Mouse (Mus musculus) forebrain, embryonic 12.5 days (tissue): ENCODE results near the gene Pik3ip1. TPM values are rescaled to one million over a fixed set of nuclear protein-coding genes. Genes with fewer than 3 reads are reported as not detected.

ENCODE experiments used
- polyA plus RNA-seq: library from polyadenylated mRNA; unstranded; fragments of >200 nt; fragmentation: Nextera tagmentation; extraction: Ambion mirVana; gene quantifications from 2 replicates; pipeline ENCODE4 v1.2.1, GENCODE M21; 2016

Gene Pik3ip1
- polyA plus RNA-seq, 1 experiment from 2014 or later: 12.8 TPM

Other genes with a start within 250 kb of the Pik3ip1 start
- 16.8 and 17.8 TPM in 2 replicates for gene Sfi1, start 136.9 kb upstream of the Pik3ip1 start, polyA plus RNA-seq
- gene Eif4enif1, start 128.0 kb upstream of the Pik3ip1 start, polyA plus RNA-seq: 58.1 TPM in 2 replicates
- gene Drg1, start 64.0 kb upstream of the Pik3ip1 start, polyA plus RNA-seq: 268 and 271 TPM in 2 replicates
- gene Patz1, start 41.5 kb upstream of the Pik3ip1 start, polyA plus RNA-seq: 126 and 128 TPM in 2 replicates
- 79.4 and 79.8 TPM in 2 replicates for gene Limk2, start 78.8 kb downstream of the Pik3ip1 start, polyA plus RNA-seq
- 42.4 and 43.2 TPM in 2 replicates for gene Rnf185, start 122.0 kb downstream of the Pik3ip1 start, polyA plus RNA-seq
- 0.59 and 0.64 TPM in 2 replicates for gene Pla2g3, start 157.9 kb downstream of the Pik3ip1 start, polyA plus RNA-seq
- 0.49 and 0.52 TPM in 2 replicates for gene Inpp5j, start 174.4 kb downstream of the Pik3ip1 start, polyA plus RNA-seq
- gene Selenom, start 184.3 kb downstream of the Pik3ip1 start, polyA plus RNA-seq: 49.7 and 51.0 TPM in 2 replicates
- 36.2 and 38.0 TPM in 2 replicates for gene Smtn, start 210.2 kb downstream of the Pik3ip1 start, polyA plus RNA-seq